In genomic region chr9:106475046-106475445, GRCm38 (mm10) we compare ENCODE assay signal across 8 mouse cellular contexts. TPM values are rescaled to one million over a fixed set of nuclear protein-coding genes. Genes with fewer than 3 reads are reported as not detected.
DNase-seq lines count a peak whose midpoint lies in the region; ATAC-seq and TF ChIP-seq lines count a peak whose summit lies in the region.
"Had no signal": no experiment of that assay in that cellular context is flagged by ENCODE, and none has a peak within 500 bp of the region (broad histone marks: within the 10 kb centered on the region; RNA-seq: fewer than 3 reads in every experiment).

No protein-coding gene starts in this region.

- H3K27me3 ChIP-seq in liver, embryonic 12.5 days (replicated peaks): 0 out of 2 replicates have a peak, but pooled peaks cover 3% of the 10 kb centered on the region
- no peaks in the 10 kb centered on the region for H3K27me3 ChIP-seq in hindbrain, postnatal 0 days (ENCODE audit: insufficient read depth, low read length)

- 63% methylated on average over 7 of the region's 7 CpGs for WGBS in liver, embryonic 12.5 days (ENCODE audit: insufficient replicate concordance)
- 67% methylated on average over 7 of the region's 7 CpGs for WGBS in hindbrain, postnatal 0 days

- H3K36me3 ChIP-seq in liver, embryonic 12.5 days: peaks cover 13% of the 10 kb centered on the region
- peaks cover 7% of the 10 kb centered on the region for H3K36me3 ChIP-seq in ES-E14 (ENCODE audit: control insufficient read depth, insufficient read depth, low read length, poor library complexity, severe bottlenecking)
- no peaks in the 10 kb centered on the region for H3K36me3 ChIP-seq in hindbrain, postnatal 0 days (ENCODE audit: insufficient read depth, low read length)

- H3K4me2 ChIP-seq in liver, embryonic 12.5 days: peak overlapping the region; percentile 1; the same call in 1 of the 2 replicates
- no peak overlapping the region for H3K4me2 ChIP-seq in hindbrain, postnatal 0 days (ENCODE audit: low read depth, low read length)

- ATAC-seq in liver, embryonic 12.5 days: no peak
- ATAC-seq in hindbrain, postnatal 0 days: no peak

- no peak overlapping the region for H3K27ac ChIP-seq in liver, embryonic 12.5 days
- H3K27ac ChIP-seq in ES-E14 (ENCODE audit: insufficient read depth, low read depth, low read length, poor library complexity, severe bottlenecking): no peak overlapping the region
- H3K27ac ChIP-seq in hindbrain, postnatal 0 days: no peak overlapping the region

- no peak for TF ChIP-seq CTCF in hindbrain, postnatal 0 days (IDR thresholded peaks at IDR 0.05; ENCODE audit: low read depth)

- H3K4me3 ChIP-seq in liver, embryonic 12.5 days: no peak overlapping the region
- H3K4me3 ChIP-seq in ES-E14 (ENCODE audit: insufficient read depth in 1 of 2, low read depth in 1 of 2, low read length in 2 of 2, poor library complexity in 1 of 2, severe bottlenecking in 1 of 2): peak overlapping the region; percentile 27 to 31; a peak in 3 of 4 replicates
- no peak overlapping the region for H3K4me3 ChIP-seq in hindbrain, postnatal 0 days (ENCODE audit: low read length)

- no peaks in the 10 kb centered on the region for H3K9me3 ChIP-seq in liver, embryonic 12.5 days (replicated peaks)
- H3K9me3 ChIP-seq in ES-E14 (ENCODE audit: control insufficient read depth, insufficient read depth, low read depth, low read length): no peaks in the 10 kb centered on the region
- H3K9me3 ChIP-seq in hindbrain, postnatal 0 days (ENCODE audit: low read length): no peaks in the 10 kb centered on the region

- DNase-seq in liver (no peak), ES-E14 (ENCODE audit: low read depth, low spot score) (no peak)
- DNase-seq in adrenal gland, postnatal 14 days: peak; percentile 49
- DNase-seq in heart, adult 9 months (ENCODE audit: low spot score in 2 of 2): peak; percentile 47 to 53
- DNase-seq in lung, postnatal 10 days: peak; percentile 83
- no peak for DNase-seq in hindbrain, postnatal 0 days (ENCODE audit: low spot score)

- no peak overlapping the region for H3K9ac ChIP-seq in liver, embryonic 12.5 days
- H3K9ac ChIP-seq in ES-E14 (ENCODE audit: insufficient read depth, low read depth, low read length, poor library complexity, severe bottlenecking): no peak overlapping the region
- H3K9ac ChIP-seq in hindbrain, postnatal 0 days (replicated peaks; ENCODE audit: low read length): no peak overlapping the region

- H3K4me1 ChIP-seq in liver, embryonic 12.5 days: peaks cover 45% of the 10 kb centered on the region
- H3K4me1 ChIP-seq in ES-E14 (ENCODE audit: control insufficient read depth in 2 of 2, insufficient read depth in 2 of 2, low read length in 2 of 2, poor library complexity in 1 of 2): peaks cover 5 to 24% of the 10 kb centered on the region in 2 experiments; a peak in 2 of 4 replicates
- peaks cover 23% of the 10 kb centered on the region; the same call in 1 of the 2 replicates for H3K4me1 ChIP-seq in hindbrain, postnatal 0 days (ENCODE audit: insufficient read depth, low read length)

- in situ Hi-C loops in ES-E14 (cut with MboI; ENCODE audit: low sequenced_read_pairs in 2 of 2, unreplicated experiment in 2 of 2): no loop called here

TF ChIP-seq in ES-E14, 5 proteins besides CTCF, POLR2A, EP300 and RAD21:
- no peak for TF ChIP-seq MAFK (IDR thresholded peaks at IDR 0.05; ENCODE audit: insufficient read depth, low read depth, low read length)
- TF ChIP-seq CHD2 (IDR thresholded peaks at IDR 0.05; ENCODE audit: low read depth, low read length): no peak
TF ChIP-seq in ES-E14: peak in this region for 0.

RNA-seq across cellular contexts. Expression of gene Rrp9, which starts 0.7 kb away (rescaled TPM):
- 54.6 and 58.0 TPM in 2 replicates for polyA plus RNA-seq in liver, embryonic 12.5 days (2016; fragmentation: Nextera tagmentation; extraction: Ambion mirVana)
- 187 and 223 TPM in 2 replicates for total RNA-seq in ES-E14 (2012; rRNA removed)
- total RNA-seq in adrenal gland, postnatal 14 days (2021): 34.2 and 53.4 TPM in 2 replicates
- total RNA-seq in hindbrain, postnatal 0 days (2014; rRNA removed): 46.2 and 47.2 TPM in 2 replicates
- polyA plus RNA-seq in hindbrain, postnatal 0 days (2015; fragmentation: Nextera tagmentation; extraction: Ambion mirVana): 38.3 and 39.0 TPM in 2 replicates

RNA-seq across cellular contexts. Expression of gene Parp3, which starts 1.7 kb away (rescaled TPM):
- polyA plus RNA-seq in liver, embryonic 12.5 days (2016; fragmentation: Nextera tagmentation; extraction: Ambion mirVana): 1.5 and 1.7 TPM in 2 replicates
- 2.2 and 6.0 TPM in 2 replicates for total RNA-seq in ES-E14 (2012; rRNA removed)
- total RNA-seq in adrenal gland, postnatal 14 days (2021): 24.0 and 26.5 TPM in 2 replicates
- total RNA-seq in hindbrain, postnatal 0 days (2014; rRNA removed): 1.7 and 2.9 TPM in 2 replicates
- polyA plus RNA-seq in hindbrain, postnatal 0 days (2015; fragmentation: Nextera tagmentation; extraction: Ambion mirVana): 1.5 and 2.1 TPM in 2 replicates

RNA-seq across cellular contexts. Expression of gene Gpr62, which starts 9.3 kb away (rescaled TPM):
- polyA plus RNA-seq in liver, embryonic 12.5 days (2016; fragmentation: Nextera tagmentation; extraction: Ambion mirVana): 0.10 and 0.19 TPM in 2 replicates
- total RNA-seq in ES-E14 (2012; rRNA removed): 0.22 and 0.58 TPM in 2 replicates
- 0.23 TPM in 1 of 2 replicates, not detected in the other for total RNA-seq in adrenal gland, postnatal 14 days (2021)
- total RNA-seq in hindbrain, postnatal 0 days (2014; rRNA removed): 1.9 and 3.1 TPM in 2 replicates
- 3.2 TPM in 2 replicates for polyA plus RNA-seq in hindbrain, postnatal 0 days (2015; fragmentation: Nextera tagmentation; extraction: Ambion mirVana)

RNA-seq across cellular contexts. Expression of gene Pcbp4, which starts 22.0 kb away (rescaled TPM):
- polyA plus RNA-seq in liver, embryonic 12.5 days (2016; fragmentation: Nextera tagmentation; extraction: Ambion mirVana): 27.3 and 30.9 TPM in 2 replicates
- total RNA-seq in ES-E14 (2012; rRNA removed): 140 and 176 TPM in 2 replicates
- total RNA-seq in adrenal gland, postnatal 14 days (2021): 24.3 and 32.2 TPM in 2 replicates
- 623 and 719 TPM in 2 replicates for total RNA-seq in hindbrain, postnatal 0 days (2014; rRNA removed)
- polyA plus RNA-seq in hindbrain, postnatal 0 days (2015; fragmentation: Nextera tagmentation; extraction: Ambion mirVana): 214 and 228 TPM in 2 replicates

RNA-seq across cellular contexts. Expression of gene Iqcf1, which starts 24.7 kb away (rescaled TPM):
- polyA plus RNA-seq in liver, embryonic 12.5 days (2016; fragmentation: Nextera tagmentation; extraction: Ambion mirVana): not detected in 2 replicates
- 1.7 TPM in 1 of 2 replicates, not detected in the other for total RNA-seq in ES-E14 (2012; rRNA removed)
- not detected in 2 replicates for total RNA-seq in adrenal gland, postnatal 14 days (2021)
- total RNA-seq in hindbrain, postnatal 0 days (2014; rRNA removed): not detected in 2 replicates
- not detected in 2 replicates for polyA plus RNA-seq in hindbrain, postnatal 0 days (2015; fragmentation: Nextera tagmentation; extraction: Ambion mirVana)
- total RNA-seq: left cerebral cortex, postnatal 10 days had no signal

Comparison
In these comparisons a context has a peak if more than half of its experiments do, and no peak if none do; other contexts are left out.
1. H3K4me3 ChIP-seq: peak in ES-E14 (2 of 2); none in liver, embryonic 12.5 days (single experiment) and hindbrain, postnatal 0 days (single experiment).
2. DNase-seq: peak in adrenal gland, postnatal 14 days (single experiment), heart, adult 9 months (2 of 2) and lung, postnatal 10 days (single experiment); none in liver (single experiment), ES-E14 (single experiment) and hindbrain, postnatal 0 days (single experiment).